Mouse (Mus musculus) lung, embryonic 16.5 days (tissue): ENCODE results near the gene Mon1a. TPM values are rescaled to one million over a fixed set of nuclear protein-coding genes. Genes with fewer than 3 reads are reported as not detected.

Source experiments
- ATAC-seq: fragments of 200-750 bp; cut with Nextera tagmentation; 2 replicates; pipeline ENCODE4 v1.8.0; 2017; ENCODE audit warnings: low read depth, mild to moderate bottlenecking, moderate library complexity
- H3K27ac ChIP-seq: fragments of 300-500 bp; sonication (generic); 2 replicates; pipeline ENCODE4 v1.5.1; 2014; ENCODE audit warnings: mild to moderate bottlenecking, control low read depth, low read length
- H3K27me3 ChIP-seq: fragments of 300-500 bp; sonication (generic); 2 replicates; pipeline ENCODE4 v1.6.1; 2014; ENCODE audit warnings: low read depth, low read length, mixed read lengths; ENCODE audit not compliant: control insufficient read depth, insufficient read depth
- H3K36me3 ChIP-seq: fragments of 300-500 bp; sonication (generic); 2 replicates; pipeline ENCODE4 v1.6.1; 2014; ENCODE audit warnings: low read length; ENCODE audit not compliant: control insufficient read depth, insufficient read depth
- H3K4me1 ChIP-seq: fragments of 300-500 bp; sonication (generic); replicated peaks from 2 replicates; pipeline ENCODE4 v1.6.1; 2014; ENCODE audit warnings: low read length, mixed read lengths; ENCODE audit not compliant: control insufficient read depth, insufficient read depth
- H3K4me2 ChIP-seq: fragments of 300-500 bp; sonication (generic); 2 replicates; pipeline ENCODE4 v1.6.1; 2014; ENCODE audit warnings: low read depth, low read length, control low read depth
- H3K4me3 ChIP-seq: fragments of 300-500 bp; sonication (generic); 2 replicates; pipeline ENCODE4 v1.5.1; 2014; ENCODE audit warnings: mild to moderate bottlenecking, low read length, control low read depth
- H3K9ac ChIP-seq: fragments of 300-500 bp; sonication (generic); 2 replicates; pipeline ENCODE4 v1.6.1; 2014; ENCODE audit warnings: low read length, control low read depth
- H3K9me3 ChIP-seq: fragments of 300-500 bp; sonication (generic); 2 replicates; pipeline ENCODE4 v1.6.1; 2016; ENCODE audit warnings: low read length; ENCODE audit not compliant: control insufficient read depth
- WGBS: fragments of 180-500 bp; shearing (Covaris S2); extraction: QIAGEN DNeasy Blood & Tissue Kit; methylation state at CpG from one replicate; pipeline ENCODE4 v1.1.7; 2014; 5-methylcytosine and 5-hydroxymethylcytosine counted together
- polyA plus RNA-seq: library from polyadenylated mRNA; unstranded; fragments of >200 nt; fragmentation: Nextera tagmentation; extraction: Ambion mirVana; gene quantifications from 2 replicates; pipeline ENCODE4 v1.2.1, GENCODE M21; 2015

Mon1a gene
- polyA plus RNA-seq, 1 experiment from 2014 or later = 12.5 TPM

- 9% methylated on average over 3 of the region's 3 CpGs for WGBS
- Histone ChIP-seq H3K36me3 (no peaks in the 10 kb centered on the region), H3K27me3 (peaks cover 5% of the 10 kb centered on the region; the same call in 1 of the 2 replicates), H3K4me1 (peaks cover 5% of the 10 kb centered on the region; the same call in 1 of the 2 replicates), H3K9ac (peak within 1 kb of the TSS; percentile 64), H3K9me3 (no peaks in the 10 kb centered on the region), H3K4me2 (peak within 1 kb of the TSS; percentile 93), H3K4me3 (peak within 1 kb of the TSS; percentile 53), H3K27ac (no peak within 1 kb of the TSS)
- ATAC-seq = no peak
Measured at GRCm38 (mm10) chr9:107935374-107935773, 47.4 kb downstream of the Mon1a start, which contains the start of gene Camkv. Gene Camkv, plus strand, starts transcription at chr9:107935674.

- no peaks in the 10 kb centered on the region for H3K9me3 ChIP-seq
- no peak overlapping the region for H3K27ac ChIP-seq
- WGBS = 0% methylated on average over 37 of the region's 41 CpGs
- peak overlapping the region; percentile 93 for H3K4me2 ChIP-seq
- no peaks in the 10 kb centered on the region for H3K36me3 ChIP-seq
- peak; percentile 57 for ATAC-seq
- peaks cover 5% of the 10 kb centered on the region; the same call in 1 of the 2 replicates for H3K4me1 ChIP-seq
- peak overlapping the region; percentile 64 for H3K9ac ChIP-seq
- H3K4me3 ChIP-seq = peak overlapping the region; percentile 53
- H3K27me3 ChIP-seq = peaks cover 5% of the 10 kb centered on the region; the same call in 1 of the 2 replicates
Measured at GRCm38 (mm10) chr9:107935790-107936214, 47.9 kb downstream of the Mon1a start.

- no peaks in the 10 kb centered on the region for H3K36me3 ChIP-seq
- WGBS = 3% methylated on average over 29 of the region's 29 CpGs
- H3K9ac ChIP-seq = peak overlapping the region; percentile 64
- peaks cover 5% of the 10 kb centered on the region; the same call in 1 of the 2 replicates for H3K4me1 ChIP-seq
- peak overlapping the region; percentile 93 for H3K4me2 ChIP-seq
- ATAC-seq = peak; percentile 40; the same call in 1 of the 2 replicates
- no peaks in the 10 kb centered on the region for H3K9me3 ChIP-seq
- no peak overlapping the region for H3K27ac ChIP-seq
- H3K4me3 ChIP-seq = peak overlapping the region; percentile 53
- H3K27me3 ChIP-seq = peaks cover 5% of the 10 kb centered on the region; the same call in 1 of the 2 replicates
Measured at GRCm38 (mm10) chr9:107936215-107936822, 48.4 kb downstream of the Mon1a start.

- Histone ChIP-seq H3K36me3 (no peaks in the 10 kb centered on the region), H3K9ac (no peak overlapping the region), H3K4me3 (no peak overlapping the region), H3K27me3 (peaks cover 5% of the 10 kb centered on the region; the same call in 1 of the 2 replicates), H3K4me2 (peak overlapping the region; percentile 93), H3K4me1 (peaks cover 5% of the 10 kb centered on the region; the same call in 1 of the 2 replicates), H3K9me3 (no peaks in the 10 kb centered on the region), H3K27ac (no peak overlapping the region)
- WGBS = 27% methylated on average over 3 of the region's 3 CpGs
- ATAC-seq = no peak
Measured at GRCm38 (mm10) chr9:107936831-107937230, 48.9 kb downstream of the Mon1a start.

GRCm38 (mm10) chr9:107947241-107948194 is 59.6 kb downstream of the Mon1a start:
- no peaks in the 10 kb centered on the region for H3K27me3 ChIP-seq
- no peak overlapping the region for H3K4me3 ChIP-seq
- no peak overlapping the region for H3K9ac ChIP-seq
- no peak for ATAC-seq
- H3K9me3 ChIP-seq = no peaks in the 10 kb centered on the region
- H3K27ac ChIP-seq = no peak overlapping the region
- WGBS = 77% methylated on average over 31 of the region's 31 CpGs
- no peak overlapping the region for H3K4me2 ChIP-seq
- H3K36me3 ChIP-seq = no peaks in the 10 kb centered on the region
- H3K4me1 ChIP-seq = peaks cover 7% of the 10 kb centered on the region

GRCm38 (mm10) chr9:107949184-107949921 is 61.4 kb downstream of the Mon1a start:
- no peak overlapping the region for H3K4me2 ChIP-seq
- no peak overlapping the region for H3K4me3 ChIP-seq
- no peak overlapping the region for H3K9ac ChIP-seq
- peaks cover 7% of the 10 kb centered on the region for H3K4me1 ChIP-seq
- no peaks in the 10 kb centered on the region for H3K36me3 ChIP-seq
- H3K9me3 ChIP-seq = no peaks in the 10 kb centered on the region
- H3K27me3 ChIP-seq = no peaks in the 10 kb centered on the region
- 73% methylated on average over 13 of the region's 13 CpGs for WGBS
- no peak for ATAC-seq
- H3K27ac ChIP-seq = no peak overlapping the region

- Histone ChIP-seq H3K27ac (peak within 1 kb of the TSS; percentile 80), H3K9ac (peak within 1 kb of the TSS; percentile 84), H3K4me1 (peaks cover 7% of the 10 kb centered on the region), H3K9me3 (no peaks in the 10 kb centered on the region), H3K27me3 (no peaks in the 10 kb centered on the region), H3K36me3 (no peaks in the 10 kb centered on the region), H3K4me3 (peak within 1 kb of the TSS; percentile 77), H3K4me2 (peak within 1 kb of the TSS; percentile 85)
- ATAC-seq = no peak
- WGBS = 85% methylated on average over 10 of the region's 10 CpGs
Measured at GRCm38 (mm10) chr9:107949922-107950235, 61.9 kb downstream of the Mon1a start, which contains the start of gene Traip. Gene Traip, plus strand, starts transcription at chr9:107950136.

- WGBS = 9% methylated on average over 45 of the region's 45 CpGs
- H3K4me3 ChIP-seq = peak overlapping the region; percentile 77
- no peaks in the 10 kb centered on the region for H3K27me3 ChIP-seq
- H3K27ac ChIP-seq = peak overlapping the region; percentile 80
- H3K9ac ChIP-seq = peak overlapping the region; percentile 84
- peak; percentile 97 for ATAC-seq
- no peaks in the 10 kb centered on the region for H3K36me3 ChIP-seq
- H3K9me3 ChIP-seq = no peaks in the 10 kb centered on the region
- H3K4me2 ChIP-seq = peak overlapping the region; percentile 85
- peaks cover 7% of the 10 kb centered on the region for H3K4me1 ChIP-seq
Measured at GRCm38 (mm10) chr9:107950460-107951355, 62.8 kb downstream of the Mon1a start.
